Mouse (Mus musculus) ovary, postnatal 10 days (tissue): ENCODE data around the gene Fam183b.
"Not testable (repeated sequence)": the region's sequence is repeated elsewhere in the genome, so short reads cannot be mapped to it uniquely, and the experiment has no call there.

Experiments used
- DNase-seq: peaks from one replicate; pipeline ENCODE4 v3.0.0; 2022; ENCODE audit warnings: low spot score

The Fam183b gene

GRCm38 (mm10) chr11:58772888-58773287 is 28.9 kb downstream of the Fam183b start, which contains the start of gene Olfr315:
TSS of gene Olfr315 (plus strand) at chr11:58773188.
- DNase-seq: no peak

DNA sequence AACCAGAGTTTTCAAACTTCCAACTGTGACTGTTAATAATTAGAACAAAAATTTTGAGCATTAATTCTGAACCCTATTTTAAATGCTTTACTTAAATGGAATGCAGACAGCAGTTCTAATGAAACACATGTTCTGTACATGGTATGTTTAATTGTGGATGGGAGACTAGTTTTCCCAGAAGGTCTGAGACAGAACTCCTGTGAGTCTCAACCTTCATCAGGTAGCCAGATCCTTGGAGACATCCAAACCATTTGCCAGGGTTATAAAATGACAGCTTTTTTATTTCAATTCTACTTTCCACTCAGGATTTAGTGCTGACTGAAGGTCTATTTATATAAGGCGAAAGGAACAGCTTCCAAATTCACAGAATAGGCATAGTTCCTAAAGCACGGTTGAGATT is 49.3 kb downstream of the Fam183b start, which contains the start of gene Olfr316:
Olfr316 (plus strand) TSS at position 301 of the 400 bp plus-strand sequence.
- DNase-seq: no peak

GRCm38 (mm10) chr11:58751096-58751495 is 50.7 kb downstream of the Fam183b start:
- DNase-seq: not testable (repeated sequence)
